Mouse (Mus musculus) embryo, embryonic 11 days (tissue): ENCODE data around the gene Hivep3.
A peak's percentile ranks its signal among the peaks of the same experiment; 100 is the strongest.

Experiments used
- DNase-seq: peaks from one replicate; pipeline ENCODE4 v3.0.0-alpha.2; 2015

Gene Hivep3

DNA sequence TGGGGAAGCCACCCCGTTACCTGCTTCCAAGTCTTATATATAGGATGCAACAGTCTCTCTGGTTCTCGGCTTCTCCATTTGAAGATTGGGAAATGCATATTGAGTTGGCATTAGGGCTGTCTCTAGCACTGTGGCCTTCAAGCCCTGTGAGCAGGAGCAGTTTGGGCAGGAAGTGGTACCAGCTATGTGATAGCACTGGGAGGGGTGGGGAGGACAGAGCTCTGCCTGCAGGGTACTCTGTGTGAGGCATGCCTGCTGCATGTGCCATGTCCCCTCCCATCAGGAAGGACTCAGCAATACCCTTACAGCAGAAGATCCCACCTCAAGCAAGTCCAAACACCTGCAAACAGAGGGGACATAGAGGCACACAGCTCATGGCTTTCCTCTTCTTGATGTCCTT lies 142.0 kb downstream of the Hivep3 start:
- no peak for DNase-seq

- DNase-seq = no peak
Observed at GRCm38 (mm10) chr4:119876535-119877160, 143.1 kb downstream of the Hivep3 start.

DNA sequence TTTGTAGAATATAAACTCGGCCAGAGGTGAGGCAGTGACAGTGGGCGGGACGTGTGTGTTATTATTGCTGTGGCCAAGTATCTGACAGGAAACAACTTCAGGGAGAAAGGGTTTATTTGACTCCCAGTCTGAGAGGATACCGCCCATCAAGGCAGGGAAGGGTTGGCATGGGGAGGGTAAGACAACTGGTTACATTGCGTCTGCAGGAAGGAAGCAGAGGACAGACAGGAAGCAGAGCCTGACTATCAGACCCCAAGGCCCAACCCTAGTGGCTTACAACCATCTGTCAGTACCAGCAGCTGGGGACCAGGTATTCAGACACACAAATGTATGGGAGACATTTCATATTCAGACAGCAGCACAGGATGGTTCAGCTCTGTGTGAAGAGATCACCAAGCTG lies 144.6 kb downstream of the Hivep3 start:
- no peak for DNase-seq

DNA sequence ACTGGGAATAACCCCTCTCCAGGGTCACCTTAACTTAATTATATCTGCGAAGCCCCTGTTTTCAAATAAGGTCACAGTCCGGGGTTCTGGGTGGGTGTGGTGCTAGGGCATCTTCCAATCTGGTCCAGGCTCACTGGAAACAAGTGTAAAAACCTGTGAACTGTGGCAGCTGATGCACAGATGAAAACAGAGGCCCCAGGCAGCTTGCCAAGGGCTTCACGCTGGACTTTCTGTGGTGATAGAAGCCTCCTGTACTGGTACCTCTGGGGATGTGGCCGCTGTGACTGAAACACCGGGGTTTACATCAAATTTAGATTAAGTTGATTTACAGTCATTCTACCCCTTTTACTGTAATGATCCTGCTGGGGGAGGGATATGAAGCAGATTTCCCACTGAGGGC lies 146.1 kb downstream of the Hivep3 start:
- DNase-seq = no peak

GRCm38 (mm10) chr4:119880270-119880669 lies 146.7 kb downstream of the Hivep3 start:
- DNase-seq = no peak

DNA sequence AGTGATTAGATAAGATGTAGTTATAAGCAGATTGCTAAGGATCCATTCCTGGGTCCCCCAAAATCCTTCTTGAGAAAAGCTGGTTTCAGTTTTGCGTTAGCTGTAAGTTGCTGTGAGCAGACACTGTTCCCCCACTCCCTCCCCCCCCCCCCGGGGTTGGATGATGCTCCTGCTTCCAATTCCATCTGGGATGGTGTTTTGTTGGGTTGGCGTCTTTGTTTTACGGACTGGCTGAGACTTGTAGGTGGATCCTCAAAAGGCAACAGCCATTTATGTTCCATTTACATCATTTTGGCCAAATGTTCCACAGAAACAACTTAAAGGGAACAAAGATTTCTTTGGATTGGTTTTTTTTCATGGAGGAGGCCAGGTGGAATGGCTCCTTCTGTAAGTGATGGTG lies 147.7 kb downstream of the Hivep3 start:
- no peak for DNase-seq

DNA sequence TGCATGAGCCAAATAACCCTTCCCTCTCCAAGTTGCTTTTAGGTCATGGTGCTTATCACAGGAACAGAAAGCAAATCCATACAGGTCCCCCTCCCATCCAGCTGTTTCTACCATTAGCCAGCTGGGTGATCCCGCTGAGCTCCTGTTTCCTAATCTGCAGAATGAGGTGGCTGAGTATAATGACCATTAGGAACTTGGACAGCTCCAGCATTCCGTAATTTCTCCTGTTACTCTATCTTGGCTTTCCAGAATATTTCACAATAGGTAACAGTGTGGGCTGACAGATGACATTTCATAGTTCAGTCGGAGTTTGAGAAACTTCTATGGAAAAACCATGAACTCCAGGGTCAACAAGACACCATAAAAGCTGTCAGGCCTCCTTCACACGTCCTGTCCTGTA lies 148.8 kb downstream of the Hivep3 start:
- DNase-seq = no peak

DNA sequence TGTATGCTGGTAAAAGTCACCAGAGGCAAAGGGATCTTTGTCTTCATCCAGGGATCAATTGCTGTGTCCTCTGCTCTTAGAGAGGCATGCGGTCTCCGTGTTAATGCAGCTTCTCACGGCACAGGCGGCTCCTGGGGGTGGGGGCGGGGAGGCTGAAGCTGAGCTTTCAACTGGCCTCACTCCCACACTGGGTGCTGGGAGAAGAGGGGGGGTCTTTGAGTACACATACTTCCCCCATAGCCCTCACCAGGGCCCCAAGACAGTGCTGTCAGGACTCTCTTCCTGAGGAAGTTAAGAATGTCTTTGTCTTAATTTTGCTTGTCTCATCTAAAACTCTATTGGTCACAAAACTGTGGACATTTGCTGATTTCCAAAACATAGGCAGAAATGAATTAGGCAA lies 149.2 kb downstream of the Hivep3 start:
- no peak for DNase-seq

- DNase-seq = no peak
Observed at GRCm38 (mm10) chr4:119886621-119887020, 153.0 kb downstream of the Hivep3 start.

DNA sequence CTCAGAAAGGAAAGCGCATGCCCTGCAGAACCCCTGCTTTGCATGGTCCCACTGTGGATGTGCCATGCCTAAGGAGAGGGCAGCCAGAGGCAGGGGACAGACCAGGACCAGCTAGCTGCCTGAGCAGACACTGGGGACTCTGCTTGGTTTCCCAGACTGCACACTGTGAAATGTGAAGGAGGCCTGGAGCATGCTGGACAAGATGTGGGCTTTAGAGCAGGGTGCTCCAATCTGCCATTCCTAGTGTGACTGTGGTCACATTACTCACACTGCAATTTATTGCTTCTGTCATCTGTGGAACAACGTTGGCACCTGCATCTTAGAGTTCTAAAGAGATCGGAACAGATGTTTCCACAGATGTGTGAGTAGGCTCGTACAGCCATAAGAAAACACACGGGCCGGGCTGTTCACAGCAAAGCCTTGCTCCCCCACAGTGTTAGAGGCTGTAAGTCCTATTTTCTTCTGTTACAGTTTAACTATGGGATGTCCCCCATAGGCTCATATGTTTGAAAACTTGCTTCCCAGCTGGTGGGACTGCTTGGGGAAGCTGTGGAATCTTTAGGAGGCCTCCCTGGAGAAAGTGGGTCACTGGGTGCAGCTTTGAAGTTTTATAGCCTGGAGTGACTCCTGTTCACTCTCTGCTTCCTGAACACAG lies 154.1 kb downstream of the Hivep3 start:
- no peak for DNase-seq

- no peak for DNase-seq
Observed at GRCm38 (mm10) chr4:119889760-119890159, 156.2 kb downstream of the Hivep3 start.

GRCm38 (mm10) chr4:119893255-119893779 lies 159.7 kb downstream of the Hivep3 start:
- no peak for DNase-seq

DNA sequence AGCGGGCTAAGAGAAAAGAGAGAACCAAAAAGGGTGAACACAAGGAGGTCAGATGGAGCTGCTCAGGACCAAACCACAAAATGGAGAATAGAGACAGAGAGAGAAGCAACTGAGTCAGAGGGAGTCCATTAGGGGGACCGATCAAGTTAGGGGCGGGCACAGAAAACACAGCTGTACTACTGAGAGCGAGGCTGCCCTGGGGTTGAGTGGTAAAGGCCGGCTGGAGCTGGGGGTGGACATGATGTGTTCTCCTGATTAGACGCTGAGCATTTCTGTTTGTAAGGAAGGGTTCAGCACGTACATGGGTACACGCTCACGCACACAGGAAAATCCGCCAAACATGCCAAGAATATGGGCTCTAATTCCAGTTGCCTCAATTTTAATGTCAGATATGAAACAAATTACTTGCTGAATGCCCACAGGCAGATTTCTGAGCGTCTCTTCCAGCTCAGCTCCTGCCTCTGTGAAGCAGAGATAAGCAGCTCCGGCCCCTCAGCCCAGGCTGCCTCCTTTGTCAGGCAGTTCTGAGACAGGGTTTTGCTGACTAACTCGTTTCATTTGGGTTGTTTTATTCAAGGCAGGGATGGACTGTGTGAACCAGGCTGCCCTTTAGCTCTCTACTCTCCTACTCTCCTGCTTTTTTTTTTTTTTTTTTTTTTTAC lies 161.3 kb downstream of the Hivep3 start:
- no peak for DNase-seq

- DNase-seq = no peak
Observed at GRCm38 (mm10) chr4:119895504-119895903, 161.9 kb downstream of the Hivep3 start.

- DNase-seq = no peak
Observed at GRCm38 (mm10) chr4:119896572-119896971, 163.0 kb downstream of the Hivep3 start.

DNA sequence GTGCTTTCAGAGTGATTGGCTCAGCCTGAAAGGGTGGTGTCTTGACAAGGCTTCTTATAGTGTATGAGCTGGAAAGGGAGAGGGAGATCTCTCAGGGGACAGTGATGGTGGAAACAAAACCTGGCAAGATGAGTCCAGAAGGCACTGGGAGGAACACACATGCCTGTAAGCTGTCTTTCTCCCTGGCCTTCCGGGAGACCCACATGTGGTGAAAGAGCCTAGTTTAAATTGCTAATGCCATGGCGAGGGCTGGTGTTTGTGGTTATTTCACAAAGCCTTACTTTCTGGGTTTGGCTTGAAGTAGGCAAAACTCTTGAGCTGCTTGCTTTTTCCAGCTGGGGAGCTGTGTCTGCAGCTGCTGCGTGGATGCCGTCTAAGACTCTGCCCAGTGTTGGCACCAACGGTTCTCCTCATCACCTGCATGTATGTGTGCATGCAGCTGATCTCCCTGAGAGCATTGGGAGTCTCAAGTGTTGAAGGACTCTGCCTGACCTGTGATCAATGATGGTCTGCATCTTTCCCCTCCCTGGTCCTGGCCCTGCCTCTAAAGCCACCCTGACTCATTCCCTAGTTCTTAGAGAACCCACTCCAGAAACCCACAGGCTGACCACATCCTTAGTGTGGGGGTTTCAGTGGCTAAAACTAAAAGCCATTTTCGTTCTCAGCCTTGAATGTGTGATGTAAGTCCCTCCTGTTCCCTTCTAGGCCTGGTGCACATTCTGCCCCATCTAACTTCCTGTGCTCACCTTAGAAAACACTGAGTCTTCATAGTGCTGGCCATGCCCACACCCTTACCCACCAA lies 163.7 kb downstream of the Hivep3 start:
- no peak for DNase-seq

DNA sequence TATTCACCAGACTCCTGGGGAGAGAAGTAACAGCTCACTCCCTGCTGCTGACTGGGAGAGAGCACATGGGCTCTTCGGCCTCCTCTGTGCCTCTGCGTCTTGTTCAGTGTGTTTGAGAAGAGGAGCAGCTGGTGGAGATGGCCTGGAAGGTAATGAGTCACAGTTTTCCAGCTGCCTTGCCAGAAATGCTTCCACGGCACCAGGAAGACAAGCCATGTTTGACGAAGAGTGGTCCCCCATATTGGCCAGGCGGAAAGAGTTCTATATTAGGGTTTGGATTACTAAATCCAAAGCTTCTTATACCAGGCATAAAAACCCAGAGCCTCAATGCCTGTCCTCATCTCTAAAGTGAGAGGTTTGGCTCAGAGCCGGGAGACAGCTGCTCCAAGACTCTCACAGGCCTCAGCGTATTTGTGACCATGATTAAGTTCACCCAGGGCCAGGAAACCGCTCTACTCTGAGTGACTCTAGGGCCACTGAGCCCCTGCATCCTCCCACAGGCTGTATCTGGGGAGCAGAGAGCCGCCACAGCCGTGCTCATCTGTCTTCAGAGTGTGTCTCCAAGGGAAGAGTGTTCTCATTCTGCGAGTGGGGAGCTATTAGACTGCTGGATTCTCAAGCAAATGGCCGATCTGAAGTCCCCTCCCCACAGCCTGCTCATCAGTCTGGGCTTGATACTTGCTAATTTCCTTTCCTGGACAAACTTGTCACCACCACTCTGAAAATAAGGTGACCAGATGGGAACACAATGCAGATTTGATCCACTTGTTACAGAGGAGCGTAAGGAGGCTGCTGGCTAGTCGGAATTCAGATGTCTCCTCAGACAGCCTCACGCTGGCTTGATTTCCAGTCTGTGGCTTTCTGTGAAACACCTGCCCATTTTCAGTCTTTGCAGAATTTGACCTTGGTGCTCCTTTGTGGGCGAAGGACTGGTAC lies 168.2 kb downstream of the Hivep3 start:
- DNase-seq = no peak

- no peak for DNase-seq
Observed at GRCm38 (mm10) chr4:119903328-119903727, 169.7 kb downstream of the Hivep3 start.

GRCm38 (mm10) chr4:119903806-119904205 lies 170.2 kb downstream of the Hivep3 start:
- DNase-seq = peak; percentile 82

- DNase-seq = no peak
Observed at GRCm38 (mm10) chr4:119904296-119904695, 170.7 kb downstream of the Hivep3 start.

DNA sequence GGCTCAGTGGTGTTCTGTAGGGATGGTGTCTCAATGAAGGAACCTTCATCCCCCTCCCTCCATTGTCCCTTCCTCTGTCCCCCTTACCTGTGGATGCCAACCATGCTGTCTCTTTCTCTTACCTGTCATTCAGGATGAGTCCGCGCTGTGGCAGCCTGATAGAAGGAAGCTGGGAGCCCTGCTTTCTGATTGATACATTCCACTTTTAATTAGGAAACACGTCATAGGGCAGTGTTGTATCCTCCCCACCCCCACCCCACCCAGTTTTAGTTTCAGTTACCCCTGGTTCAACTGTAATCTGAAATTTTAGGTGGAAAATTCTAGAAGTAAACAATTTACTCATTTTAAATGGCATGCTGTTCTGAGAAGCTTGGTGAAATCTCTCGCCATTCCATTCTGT lies 173.5 kb downstream of the Hivep3 start:
- DNase-seq = no peak
